Mouse (Mus musculus) neural tube, embryonic 14.5 days (tissue): ENCODE data around the gene Pced1a. TPM values are rescaled to one million over a fixed set of nuclear protein-coding genes. Genes with fewer than 3 reads are reported as not detected.
"Not testable (repeated sequence)": the region's sequence is repeated elsewhere in the genome, so short reads cannot be mapped to it uniquely, and the experiment has no call there.

Experiments
- ATAC-seq: fragments of 200-750 bp; cut with Nextera tagmentation; 2 replicates; pipeline ENCODE4 v1.8.0; 2017; ENCODE audit warnings: low read depth, mild to moderate bottlenecking, moderate TSS enrichment, moderate library complexity
- H3K27ac ChIP-seq: fragments of 300-500 bp; sonication (generic); 2 replicates; pipeline ENCODE4 v1.5.1; 2014; ENCODE audit warnings: low read depth, mild to moderate bottlenecking, control low read depth, low read length, moderate library complexity, mixed read lengths
- H3K27me3 ChIP-seq: fragments of 300-500 bp; sonication (generic); 2 replicates; pipeline ENCODE4 v1.6.1; 2014; ENCODE audit warnings: low read length; ENCODE audit not compliant: control insufficient read depth, insufficient read depth
- H3K36me3 ChIP-seq: fragments of 300-500 bp; sonication (generic); 2 replicates; pipeline ENCODE4 v1.6.1; 2014; ENCODE audit warnings: low read length, mixed read lengths; ENCODE audit not compliant: control insufficient read depth, insufficient read depth
- H3K4me1 ChIP-seq: fragments of 300-500 bp; sonication (generic); 2 replicates; pipeline ENCODE4 v1.6.1; 2014; ENCODE audit warnings: low read length; ENCODE audit not compliant: control insufficient read depth, insufficient read depth
- H3K4me2 ChIP-seq: fragments of 300-500 bp; sonication (generic); 2 replicates; pipeline ENCODE4 v1.6.1; 2014; ENCODE audit warnings: mild to moderate bottlenecking, low read depth, low read length, control low read depth
- H3K4me3 ChIP-seq: fragments of 300-500 bp; sonication (generic); 2 replicates; pipeline ENCODE4 v1.5.1; 2014; ENCODE audit warnings: low read depth, low read length, control low read depth, mixed read lengths
- H3K9ac ChIP-seq: fragments of 300-500 bp; sonication (generic); replicated peaks from 2 replicates; pipeline ENCODE4 v1.6.1; 2014; ENCODE audit warnings: low read depth, mild to moderate bottlenecking, control low read depth, low read length, mixed read lengths
- H3K9me3 ChIP-seq: fragments of 300-500 bp; sonication (generic); 2 replicates; pipeline ENCODE4 v1.6.1; 2016; ENCODE audit warnings: low read length; ENCODE audit not compliant: control insufficient read depth
- WGBS: fragments of 180-500 bp; shearing (Covaris S2); extraction: QIAGEN DNeasy Blood & Tissue Kit; methylation state at CpG from one replicate; pipeline ENCODE4 v1.1.7; 2014; 5-methylcytosine and 5-hydroxymethylcytosine counted together
- polyA plus RNA-seq: library from polyadenylated mRNA; unstranded; fragments of >200 nt; fragmentation: Nextera tagmentation; extraction: Ambion mirVana; gene quantifications from 2 replicates; pipeline ENCODE4 v1.2.1, GENCODE M21; 2014

Pced1a gene
- polyA plus RNA-seq, 1 experiment from 2014 or later: 11.5 TPM

DNA sequence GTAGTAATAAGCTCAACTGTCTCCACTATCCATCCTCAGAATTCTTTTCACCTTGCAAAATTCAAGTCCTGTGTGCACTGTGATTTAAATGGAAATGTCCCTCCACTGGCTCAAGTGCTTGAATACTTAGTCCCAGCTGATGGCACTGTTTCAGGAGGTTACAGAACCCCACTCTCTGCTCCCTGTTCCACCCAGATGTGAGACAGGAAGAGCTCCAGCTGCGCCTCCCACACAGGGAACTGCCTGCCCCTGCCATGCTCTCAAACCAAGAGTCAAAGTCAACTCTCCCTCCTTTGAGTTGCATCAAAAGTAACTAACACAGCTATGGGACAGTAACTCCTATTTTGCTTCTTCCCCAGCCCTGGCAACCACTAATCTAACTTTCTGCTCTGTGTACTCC lies 38.3 kb downstream of the Pced1a start:
- Histone ChIP-seq H3K4me3 (no peak overlapping the region), H3K9me3 (no peaks in the 10 kb centered on the region), H3K27me3 (no peaks in the 10 kb centered on the region), H3K36me3 (no peaks in the 10 kb centered on the region), H3K4me2 (no peak overlapping the region), H3K9ac (no peak overlapping the region), H3K27ac (no peak overlapping the region), H3K4me1 (no peaks in the 10 kb centered on the region)
- no peak for ATAC-seq
- 70% methylated on average over 1 of the region's 1 CpGs for WGBS

DNA sequence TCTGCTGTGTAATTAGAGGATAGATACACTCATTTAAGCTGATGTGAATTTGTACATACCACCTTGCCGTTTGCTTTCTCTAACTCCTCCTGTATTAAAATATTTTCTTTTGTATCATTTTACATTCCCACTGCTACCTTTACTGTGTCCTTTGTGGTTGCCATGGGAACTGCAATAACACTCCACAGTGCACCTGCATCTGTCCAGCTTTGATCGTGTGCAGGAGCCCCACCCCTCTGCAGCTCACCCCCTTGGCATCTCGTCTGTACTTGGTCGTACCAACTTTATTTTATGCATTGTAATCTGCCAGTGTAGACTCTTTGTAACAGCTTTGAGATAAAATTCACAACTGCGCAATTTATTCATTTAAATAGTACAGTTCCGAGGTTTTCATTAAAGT lies 40.6 kb downstream of the Pced1a start:
- WGBS: 72% methylated on average over 6 of the region's 6 CpGs
- no peaks in the 10 kb centered on the region for H3K9me3 ChIP-seq
- H3K4me3 ChIP-seq: no peak overlapping the region
- no peaks in the 10 kb centered on the region for H3K36me3 ChIP-seq
- no peak overlapping the region for H3K27ac ChIP-seq
- no peak overlapping the region for H3K4me2 ChIP-seq
- ATAC-seq: no peak
- H3K27me3 ChIP-seq: no peaks in the 10 kb centered on the region
- no peak overlapping the region for H3K9ac ChIP-seq
- H3K4me1 ChIP-seq: no peaks in the 10 kb centered on the region

DNA sequence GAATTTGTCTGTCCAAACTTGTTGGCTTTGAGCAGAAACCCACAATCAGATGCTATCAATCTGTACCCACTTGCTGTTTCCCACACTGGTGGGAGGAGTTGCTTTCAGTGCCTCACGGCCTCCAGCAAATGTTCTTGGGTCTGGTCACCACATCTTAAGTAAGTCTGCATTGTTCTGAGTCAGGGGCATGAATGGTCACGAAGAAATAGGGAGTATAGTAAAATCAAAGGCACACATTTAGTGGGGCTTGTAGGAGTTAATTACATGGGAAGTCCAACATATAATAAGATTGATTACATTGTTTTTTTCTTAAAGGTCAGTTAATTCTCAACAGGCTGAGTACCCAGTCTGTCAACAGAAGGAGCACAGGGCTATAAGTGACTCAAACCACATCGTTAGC lies 41.3 kb downstream of the Pced1a start:
- Histone ChIP-seq H3K9ac (no peak overlapping the region), H3K4me2 (no peak overlapping the region), H3K4me1 (no peaks in the 10 kb centered on the region), H3K36me3 (no peaks in the 10 kb centered on the region), H3K9me3 (no peaks in the 10 kb centered on the region), H3K27me3 (no peaks in the 10 kb centered on the region), H3K27ac (no peak overlapping the region), H3K4me3 (no peak overlapping the region)
- 35% methylated on average over 3 of the region's 3 CpGs for WGBS
- ATAC-seq: no peak

DNA sequence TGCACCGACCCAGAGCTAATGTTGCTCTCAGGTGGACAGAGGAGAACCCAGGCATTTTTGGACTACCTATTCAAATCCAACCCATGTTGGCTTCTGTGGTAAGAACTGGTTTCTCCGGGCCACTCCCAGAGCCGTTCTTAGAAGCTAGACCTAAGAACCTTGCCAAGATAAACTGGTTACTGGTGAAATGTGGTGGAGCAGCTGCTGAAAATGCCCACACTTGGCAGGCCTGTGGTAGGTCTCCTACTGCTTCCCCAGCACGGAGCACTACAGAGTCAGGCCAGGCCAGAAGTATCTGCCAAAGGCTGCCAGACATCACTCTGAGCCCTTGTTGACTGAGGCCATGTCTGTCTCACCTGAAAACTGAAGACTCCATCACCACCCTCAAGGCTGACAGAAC lies 49.5 kb downstream of the Pced1a start:
- WGBS: 90% methylated on average over 4 of the region's 4 CpGs
- Histone ChIP-seq H3K9me3 (no peaks in the 10 kb centered on the region), H3K4me2 (no peak overlapping the region), H3K27ac (no peak overlapping the region), H3K9ac (no peak overlapping the region), H3K36me3 (no peaks in the 10 kb centered on the region), H3K27me3 (no peaks in the 10 kb centered on the region), H3K4me1 (no peaks in the 10 kb centered on the region), H3K4me3 (no peak overlapping the region)
- ATAC-seq: no peak

GRCm38 (mm10) chr2:130373026-130373425 lies 51.5 kb downstream of the Pced1a start:
- not testable (repeated sequence) for H3K9me3 ChIP-seq

GRCm38 (mm10) chr2:130367386-130367785 lies 57.1 kb downstream of the Pced1a start:
- Histone ChIP-seq H3K4me1 (no peaks in the 10 kb centered on the region), H3K4me3 (no peak overlapping the region), H3K4me2 (no peak overlapping the region), H3K9me3 (no peaks in the 10 kb centered on the region), H3K27me3 (peaks cover 9% of the 10 kb centered on the region), H3K36me3 (no peaks in the 10 kb centered on the region), H3K9ac (no peak overlapping the region), H3K27ac (no peak overlapping the region)
- ATAC-seq: no peak
- 73% methylated on average over 4 of the region's 4 CpGs for WGBS

More at GRCm38 (mm10) chr2:130373026-130373425, 51.5 kb downstream of the Pced1a start:
- H3K27me3 ChIP-seq, H3K4me3 ChIP-seq, ATAC-seq, H3K4me1 ChIP-seq, H3K27ac ChIP-seq, H3K4me2 ChIP-seq, H3K9ac ChIP-seq, H3K36me3 ChIP-seq: not testable (repeated sequence)
- 63% methylated on average over 1 of the region's 1 CpGs for WGBS

Other genes with a start within 250 kb of the Pced1a start
- gene Snrpb, start 245.3 kb downstream of the Pced1a start, polyA plus RNA-seq: 299 and 315 TPM in 2 replicates
- 0.05 TPM in 1 of 2 replicates, not detected in the other for gene Tmc2, start 229.5 kb downstream of the Pced1a start, polyA plus RNA-seq
- 230 and 261 TPM in 2 replicates for gene Nop56, start 150.3 kb downstream of the Pced1a start, polyA plus RNA-seq
- 180 and 183 TPM in 2 replicates for gene Idh3b, start 140.2 kb downstream of the Pced1a start, polyA plus RNA-seq
- 6.1 and 6.5 TPM in 2 replicates for gene Ebf4, start 129.5 kb downstream of the Pced1a start, polyA plus RNA-seq
- 11.7 and 24.1 TPM in 2 replicates for gene Cpxm1, start 27.1 kb downstream of the Pced1a start, polyA plus RNA-seq
- 0.23 and 0.28 TPM in 2 replicates for gene Gm28372, start 19.5 kb downstream of the Pced1a start, polyA plus RNA-seq
- gene 1700020A23Rik, start 19.4 kb downstream of the Pced1a start, polyA plus RNA-seq: 0.91 TPM in 1 of 2 replicates, not detected in the other
- not detected in 2 replicates for gene Tmem239, start 18.2 kb downstream of the Pced1a start, polyA plus RNA-seq
- 76.4 and 81.7 TPM in 2 replicates for gene Vps16, start 362 bp downstream of the Pced1a start, polyA plus RNA-seq
- gene Ptpra, start 25.6 kb upstream of the Pced1a start, polyA plus RNA-seq: 164 and 165 TPM in 2 replicates
- 101 and 110 TPM in 2 replicates for gene Mrps26, start 139.0 kb upstream of the Pced1a start, polyA plus RNA-seq
- not detected in 2 replicates for gene Oxt, start 151.5 kb upstream of the Pced1a start, polyA plus RNA-seq
- 0.39 and 0.68 TPM in 2 replicates for gene Avp, start 157.9 kb upstream of the Pced1a start, polyA plus RNA-seq
- gene Fastkd5, start 205.3 kb upstream of the Pced1a start, polyA plus RNA-seq: 12.4 and 14.6 TPM in 2 replicates
- gene Ubox5, start 205.3 kb upstream of the Pced1a start, polyA plus RNA-seq: 11.3 and 12.5 TPM in 2 replicates
- 6.2 and 8.4 TPM in 2 replicates for gene Lzts3, start 218.1 kb upstream of the Pced1a start, polyA plus RNA-seq
- 75.0 and 77.0 TPM in 2 replicates for gene Ddrgk1, start 240.0 kb upstream of the Pced1a start, polyA plus RNA-seq
- 116 and 117 TPM in 2 replicates for gene Itpa, start 242.9 kb upstream of the Pced1a start, polyA plus RNA-seq